Mouse (Mus musculus): ENCODE results near the gene Syngr3. TPM values are rescaled to one million over a fixed set of nuclear protein-coding genes. Genes with fewer than 3 reads are reported as not detected.

Gene Syngr3
- polyA plus RNA-seq, 1 experiment, result 0.79 TPM

DNA sequence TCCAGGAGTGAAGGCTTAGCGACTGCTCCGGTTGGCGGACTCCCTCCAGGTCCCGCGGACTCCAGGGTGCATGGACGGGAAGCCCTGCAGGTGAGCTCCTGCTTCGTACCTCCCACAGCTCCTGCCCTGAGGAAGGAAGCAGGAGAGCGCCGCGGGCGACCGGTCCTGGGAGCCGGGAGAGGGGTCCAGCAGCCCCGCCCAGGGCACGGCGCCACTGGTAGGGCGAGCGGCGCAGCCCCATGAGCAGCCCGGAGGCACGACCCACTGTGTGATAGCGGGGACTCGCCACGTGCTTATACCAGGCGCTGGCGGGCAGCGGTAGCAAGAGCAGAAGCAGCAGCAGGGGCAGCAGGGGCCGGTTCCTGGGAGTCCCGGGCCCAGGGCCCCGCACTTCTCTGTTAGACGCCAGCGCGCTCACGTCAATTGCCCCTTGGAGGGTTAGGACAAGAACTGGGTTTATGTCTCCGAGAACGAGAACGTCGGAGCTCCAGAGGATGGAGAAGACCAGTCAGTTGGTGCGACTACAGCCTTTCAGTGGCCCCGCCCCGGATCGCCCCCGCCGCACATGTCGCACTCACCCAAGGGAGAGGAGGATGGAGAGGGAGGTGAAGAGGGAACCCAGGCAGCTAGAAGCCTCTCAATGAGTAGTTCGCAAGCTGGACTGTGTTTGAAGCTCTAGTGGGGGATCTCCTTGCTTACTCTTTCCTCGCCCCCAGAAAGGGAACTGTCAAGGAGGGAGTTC is 31.6 kb downstream of the Syngr3 start, which contains the start of gene Npw:
Npw (minus strand) TSS at position 441 of the 742 bp plus-strand sequence.
- TF ChIP-seq CTCF (IDR thresholded peaks at IDR 0.05; ENCODE audit: low read depth, low read length), result no peak
- Histone ChIP-seq H3K4me1 (ENCODE audit: control insufficient read depth, insufficient read depth, low read length) (no peaks in the 10 kb centered on the region), H3K27ac (ENCODE audit: insufficient read depth, low read depth, low read length) (no peak within 1 kb of the TSS), H3K4me3 (ENCODE audit: insufficient read depth, low read length) (peak within 1 kb of the TSS; percentile 42)

DNA sequence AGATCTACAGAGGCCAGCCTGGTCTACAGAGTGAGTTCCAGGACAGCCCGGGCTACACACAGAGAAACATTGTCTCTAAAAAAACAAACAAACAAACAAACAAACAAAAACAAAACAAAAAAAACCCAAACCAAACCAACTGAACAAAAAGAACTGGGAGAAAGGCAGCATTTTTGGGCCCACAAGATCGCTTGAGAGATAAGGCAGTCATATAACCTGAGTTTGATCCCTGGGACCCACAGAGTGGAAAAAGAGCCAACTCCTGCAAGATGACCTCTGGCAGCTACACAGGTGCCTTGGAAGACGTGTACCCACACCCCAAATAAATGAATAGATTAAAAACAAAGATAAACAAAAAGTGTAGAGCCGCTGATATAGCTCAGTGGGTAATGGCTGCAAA is 34.8 kb downstream of the Syngr3 start:
- Histone ChIP-seq H3K27ac (ENCODE audit: insufficient read depth, low read depth, low read length) (no peak overlapping the region), H3K4me3 (ENCODE audit: insufficient read depth, low read length) (no peak overlapping the region), H3K4me1 (ENCODE audit: control insufficient read depth, insufficient read depth, low read length) (peaks cover 4% of the 10 kb centered on the region; the same call in 1 of the 2 replicates)
- no peak for TF ChIP-seq POLR2A (IDR thresholded peaks at IDR 0.05; ENCODE audit: borderline replicate concordance, low read depth, low read length)
- no peak for TF ChIP-seq CTCF (IDR thresholded peaks at IDR 0.05; ENCODE audit: low read depth, low read length)

GRCm38 (mm10) chr17:24653967-24654710 is 35.6 kb downstream of the Syngr3 start:
- Histone ChIP-seq H3K27ac (ENCODE audit: insufficient read depth, low read depth, low read length) (no peak overlapping the region), H3K4me1 (ENCODE audit: control insufficient read depth, insufficient read depth, low read length) (peaks cover 8% of the 10 kb centered on the region), H3K4me3 (ENCODE audit: insufficient read depth, low read length) (peak overlapping the region; percentile 36)
- TF ChIP-seq POLR2A (IDR thresholded peaks at IDR 0.05; ENCODE audit: borderline replicate concordance, low read depth, low read length) (no peak), CTCF (IDR thresholded peaks at IDR 0.05; ENCODE audit: low read depth, low read length) (peak; percentile 87)

- no peak overlapping the region for H3K4me3 ChIP-seq (ENCODE audit: insufficient read depth, low read length)
- peaks cover 8% of the 10 kb centered on the region for H3K4me1 ChIP-seq (ENCODE audit: control insufficient read depth, insufficient read depth, low read length)
- no peak for TF ChIP-seq CTCF (IDR thresholded peaks at IDR 0.05; ENCODE audit: low read depth, low read length)
- TF ChIP-seq POLR2A (IDR thresholded peaks at IDR 0.05; ENCODE audit: borderline replicate concordance, low read depth, low read length), result no peak
- no peak overlapping the region for H3K27ac ChIP-seq (ENCODE audit: insufficient read depth, low read depth, low read length)
Measured at GRCm38 (mm10) chr17:24651835-24652234, 37.9 kb downstream of the Syngr3 start.

- Histone ChIP-seq H3K4me1 (ENCODE audit: control insufficient read depth, insufficient read depth, low read length) (peaks cover 8% of the 10 kb centered on the region), H3K4me3 (ENCODE audit: insufficient read depth, low read length) (no peak overlapping the region), H3K27ac (ENCODE audit: insufficient read depth, low read depth, low read length) (no peak overlapping the region)
- no peak for TF ChIP-seq POLR2A (IDR thresholded peaks at IDR 0.05; ENCODE audit: borderline replicate concordance, low read depth, low read length)
- no peak for TF ChIP-seq CTCF (IDR thresholded peaks at IDR 0.05; ENCODE audit: low read depth, low read length)
Measured at GRCm38 (mm10) chr17:24650766-24651165, 39.0 kb downstream of the Syngr3 start.

GRCm38 (mm10) chr17:24650070-24650616 is 39.6 kb downstream of the Syngr3 start, which contains the start of gene Slc9a3r2:
Gene Slc9a3r2 (minus strand): TSS chr17:24650327.
- Histone ChIP-seq H3K27ac (ENCODE audit: insufficient read depth, low read depth, low read length) (no peak within 1 kb of the TSS), H3K4me3 (ENCODE audit: insufficient read depth, low read length) (peak within 1 kb of the TSS; percentile 56), H3K4me1 (ENCODE audit: control insufficient read depth, insufficient read depth, low read length) (peaks cover 8% of the 10 kb centered on the region)
- no peak for TF ChIP-seq POLR2A (IDR thresholded peaks at IDR 0.05; ENCODE audit: borderline replicate concordance, low read depth, low read length)
- TF ChIP-seq CTCF (IDR thresholded peaks at IDR 0.05; ENCODE audit: low read depth, low read length), result no peak

- Histone ChIP-seq H3K4me3 (ENCODE audit: insufficient read depth, low read length) (peak overlapping the region; percentile 56), H3K27ac (ENCODE audit: insufficient read depth, low read depth, low read length) (no peak overlapping the region), H3K4me1 (ENCODE audit: control insufficient read depth, insufficient read depth, low read length) (peaks cover 8% of the 10 kb centered on the region)
- TF ChIP-seq CTCF (IDR thresholded peaks at IDR 0.05; ENCODE audit: low read depth, low read length) (no peak), POLR2A (IDR thresholded peaks at IDR 0.05; ENCODE audit: borderline replicate concordance, low read depth, low read length) (no peak)
Measured at GRCm38 (mm10) chr17:24649581-24650069, 40.1 kb downstream of the Syngr3 start.

DNA sequence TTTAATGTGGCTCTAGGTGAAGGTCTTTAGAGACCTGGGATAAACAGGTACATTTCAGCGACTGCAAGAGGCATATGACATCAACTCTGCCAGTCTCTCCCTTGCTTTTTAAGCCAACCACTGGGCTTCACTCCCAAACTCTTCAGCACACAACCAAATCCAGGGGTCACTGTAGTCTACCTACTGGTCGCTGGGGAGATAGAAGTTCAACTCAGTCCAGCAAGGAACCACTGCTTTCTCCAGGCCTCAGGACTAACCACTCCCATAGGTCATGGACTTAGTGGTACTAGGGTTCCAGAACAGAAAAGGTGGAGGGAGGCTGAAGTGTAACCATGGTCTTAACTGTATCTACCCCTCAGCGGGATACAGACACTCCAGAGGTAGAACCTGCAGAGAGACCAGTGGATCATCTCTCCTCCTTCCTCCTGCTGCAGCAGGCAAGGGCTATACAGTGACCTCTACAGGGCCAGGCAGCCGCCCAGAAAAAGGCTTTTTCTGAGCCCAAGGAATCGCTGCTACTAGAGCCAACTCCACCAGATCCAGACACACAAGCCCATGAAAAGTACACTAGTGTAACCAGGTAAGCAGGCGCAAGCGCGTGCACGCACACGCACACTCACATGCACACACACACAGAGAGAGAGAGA is 40.9 kb downstream of the Syngr3 start:
- Histone ChIP-seq H3K27ac (ENCODE audit: insufficient read depth, low read depth, low read length) (no peak overlapping the region), H3K4me1 (ENCODE audit: control insufficient read depth, insufficient read depth, low read length) (peaks cover 8% of the 10 kb centered on the region), H3K4me3 (ENCODE audit: insufficient read depth, low read length) (no peak overlapping the region)
- TF ChIP-seq CTCF (IDR thresholded peaks at IDR 0.05; ENCODE audit: low read depth, low read length) (no peak), POLR2A (IDR thresholded peaks at IDR 0.05; ENCODE audit: borderline replicate concordance, low read depth, low read length) (no peak)

DNA sequence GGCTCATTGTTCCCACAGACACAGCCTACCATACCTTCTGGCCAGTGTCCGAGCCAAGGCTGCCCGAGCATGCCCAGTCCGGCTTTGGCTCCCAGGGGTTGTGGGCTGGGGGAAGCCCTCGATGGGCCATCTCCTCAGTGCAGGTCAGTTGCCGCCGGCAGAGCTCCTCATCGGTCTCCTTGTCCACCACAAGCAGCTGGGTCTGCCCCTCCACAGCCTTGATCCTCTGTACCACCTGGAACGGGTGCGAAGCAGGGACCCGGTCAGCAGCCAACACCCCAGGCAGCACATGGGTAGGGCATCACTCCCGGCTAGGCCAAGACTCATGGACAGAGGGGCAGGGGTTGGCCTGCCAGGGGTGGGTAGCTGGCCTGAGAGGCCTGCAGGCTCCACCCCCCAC is 42.3 kb downstream of the Syngr3 start:
- TF ChIP-seq CTCF (IDR thresholded peaks at IDR 0.05; ENCODE audit: low read depth, low read length) (no peak), POLR2A (IDR thresholded peaks at IDR 0.05; ENCODE audit: borderline replicate concordance, low read depth, low read length) (no peak)
- no peak overlapping the region for H3K4me3 ChIP-seq (ENCODE audit: insufficient read depth, low read length)
- H3K4me1 ChIP-seq (ENCODE audit: control insufficient read depth, insufficient read depth, low read length), result peaks cover 8% of the 10 kb centered on the region
- H3K27ac ChIP-seq (ENCODE audit: insufficient read depth, low read depth, low read length), result no peak overlapping the region
